Comparison of ENCODE assay signal across 10 mouse cellular contexts in the genomic region with DNA sequence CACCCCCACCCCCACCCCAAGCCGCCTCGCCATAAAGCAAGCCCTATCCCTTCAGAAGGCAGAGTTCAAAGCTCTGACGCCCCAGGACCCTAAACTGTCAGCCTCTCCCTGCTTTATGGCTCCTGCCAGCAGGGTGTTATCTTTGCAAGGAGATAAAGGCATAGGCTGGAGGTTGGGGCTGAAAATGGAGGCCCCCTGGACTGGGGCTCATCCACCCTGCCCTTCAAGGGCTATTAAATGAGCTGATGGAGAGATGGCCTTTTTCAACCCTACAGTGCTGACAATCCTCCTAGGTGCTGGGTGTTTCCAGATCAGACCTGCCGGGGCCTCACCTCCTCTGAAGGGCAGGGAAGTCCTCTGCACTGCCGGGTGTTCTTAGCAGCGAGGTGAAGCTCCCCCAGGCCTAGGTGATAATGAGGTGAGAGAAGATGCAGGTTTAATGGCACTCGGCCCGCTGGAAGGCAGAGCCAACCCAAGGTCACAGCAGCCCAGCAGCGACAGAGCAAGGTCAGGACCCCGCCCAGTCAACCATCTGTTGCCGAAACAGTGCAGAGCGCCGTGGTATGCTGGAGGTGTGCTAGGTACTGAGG.
DNase-seq lines count a peak whose midpoint lies in the region; ATAC-seq lines count a peak whose summit lies in the region.
"Had no signal": no experiment of that assay in that cellular context is flagged by ENCODE, and none has a peak within 500 bp of the region (broad histone marks: within the 10 kb centered on the region; RNA-seq: fewer than 3 reads in every experiment).

No protein-coding gene starts in this region.

- no peak for ATAC-seq in heart, embryonic 15.5 days (replicated peaks; ENCODE audit: insufficient number of reproducible peaks, insufficient read depth, low FRiP score, low read depth)
- ATAC-seq in embryonic facial prominence, embryonic 14.5 days (ENCODE audit: low read depth), result no peak
- no peak for ATAC-seq in neural tube, embryonic 13.5 days (ENCODE audit: low read depth)
- ATAC-seq: CD4-positive, CD25-positive, alpha-beta regulatory T cell, adult 4 months had no signal

- DNase-seq in heart, postnatal 14 days, result no peak
- DNase-seq in embryonic facial prominence, embryonic 14.5 days (ENCODE audit: low spot score), result no peak
- DNase-seq in limb, embryonic 10.5 days (ENCODE audit: low spot score), result peak; percentile 66
- DNase-seq in right cerebral cortex, postnatal 10 days (ENCODE audit: low spot score in 2 of 2), result no peak
- no peak for DNase-seq in adrenal gland, postnatal 10 days
- no peak for DNase-seq in lung, postnatal 25 days (ENCODE audit: low spot score)

- H3K27me3 ChIP-seq in heart, embryonic 15.5 days, result peaks cover 4% of the 10 kb centered on the region; the same call in 1 of the 2 replicates
- H3K27me3 ChIP-seq in embryonic facial prominence, embryonic 14.5 days (replicated peaks; ENCODE audit: control insufficient read depth, insufficient read depth, low read length), result peaks cover 20% of the 10 kb centered on the region; the same call in 1 of the 2 replicates
- H3K27me3 ChIP-seq in limb, embryonic 10.5 days (ENCODE audit: low read depth, poor library complexity, severe bottlenecking), result 0 out of 2 replicates have a peak, but pooled peaks cover 14% of the 10 kb centered on the region
- peaks cover 20% of the 10 kb centered on the region for H3K27me3 ChIP-seq in neural tube, embryonic 13.5 days

- H3K9ac ChIP-seq in heart, embryonic 15.5 days, result no peak overlapping the region
- H3K9ac ChIP-seq in embryonic facial prominence, embryonic 14.5 days (ENCODE audit: low read depth, low read length), result 0 out of 2 replicates have a peak overlapping the region, but pooled peaks have one; percentile 48
- peak overlapping the region; percentile 56 for H3K9ac ChIP-seq in neural tube, embryonic 13.5 days

- H3K4me2 ChIP-seq in heart, embryonic 15.5 days, result peak overlapping the region; percentile 57
- peak overlapping the region; percentile 42; the same call in 1 of the 2 replicates for H3K4me2 ChIP-seq in embryonic facial prominence, embryonic 14.5 days (ENCODE audit: low read depth, low read length)
- H3K4me2 ChIP-seq in neural tube, embryonic 13.5 days, result peak overlapping the region; percentile 51

- H3K27ac ChIP-seq in heart, embryonic 15.5 days, result no peak overlapping the region
- no peak overlapping the region for H3K27ac ChIP-seq in embryonic facial prominence, embryonic 14.5 days (replicated peaks; ENCODE audit: low read depth, low read length)
- H3K27ac ChIP-seq in limb, embryonic 10.5 days, result peak overlapping the region; percentile 69
- H3K27ac ChIP-seq in neural tube, embryonic 13.5 days (replicated peaks), result no peak overlapping the region

- peak overlapping the region; percentile 15 for H3K4me3 ChIP-seq in heart, embryonic 15.5 days
- H3K4me3 ChIP-seq in embryonic facial prominence, embryonic 14.5 days (ENCODE audit: low read depth, low read length), result peak overlapping the region; percentile 10; the same call in 1 of the 2 replicates
- H3K4me3 ChIP-seq in limb, embryonic 10.5 days, result peak overlapping the region; percentile 32
- peak overlapping the region; percentile 22 for H3K4me3 ChIP-seq in neural tube, embryonic 13.5 days
- H3K4me3 ChIP-seq: myocyte had no signal

- intact Hi-C loops in heart, postnatal 14 days (cut with DNase I), result no loop called here

- WGBS in heart, embryonic 15.5 days, result 27% methylated on average over 13 of the region's 13 CpGs
- 32% methylated on average over 13 of the region's 13 CpGs for WGBS in embryonic facial prominence, embryonic 14.5 days
- 3% methylated on average over 13 of the region's 13 CpGs for WGBS in limb, embryonic 10.5 days
- 16% methylated on average over 13 of the region's 13 CpGs for WGBS in neural tube, embryonic 13.5 days

- peaks cover 16% of the 10 kb centered on the region for H3K4me1 ChIP-seq in heart, embryonic 15.5 days (replicated peaks)
- H3K4me1 ChIP-seq in embryonic facial prominence, embryonic 14.5 days (ENCODE audit: control insufficient read depth, insufficient read depth, low read length), result peaks cover 17% of the 10 kb centered on the region
- H3K4me1 ChIP-seq in limb, embryonic 10.5 days, result peaks cover 66% of the 10 kb centered on the region
- peaks cover 33% of the 10 kb centered on the region for H3K4me1 ChIP-seq in neural tube, embryonic 13.5 days (replicated peaks)

- no peaks in the 10 kb centered on the region for H3K36me3 ChIP-seq in heart, embryonic 15.5 days
- H3K36me3 ChIP-seq in embryonic facial prominence, embryonic 14.5 days (ENCODE audit: control insufficient read depth, insufficient read depth, low read length), result no peaks in the 10 kb centered on the region
- no peaks in the 10 kb centered on the region for H3K36me3 ChIP-seq in limb, embryonic 10.5 days
- H3K36me3 ChIP-seq in neural tube, embryonic 13.5 days, result no peaks in the 10 kb centered on the region

- H3K9me3 ChIP-seq in heart, embryonic 15.5 days (replicated peaks), result no peaks in the 10 kb centered on the region
- no peaks in the 10 kb centered on the region for H3K9me3 ChIP-seq in embryonic facial prominence, embryonic 14.5 days (ENCODE audit: control insufficient read depth, low read length)
- no peaks in the 10 kb centered on the region for H3K9me3 ChIP-seq in limb, embryonic 10.5 days (replicated peaks)
- H3K9me3 ChIP-seq in neural tube, embryonic 13.5 days, result no peaks in the 10 kb centered on the region
